Mouse (Mus musculus) left cerebral cortex, adult 2 months (tissue): ENCODE measurements around the gene Zcchc17. TPM values are rescaled to one million over a fixed set of nuclear protein-coding genes. Genes with fewer than 3 reads are reported as not detected.
A peak's percentile ranks its signal among the peaks of the same experiment; 100 is the strongest.

Source experiments
- DNase-seq, 2 experiments: peaks; one replicate each; pipeline ENCODE4 v3.0.0; 2021 to 2022; ENCODE audit warnings: low spot score in 2 of 2, mixed read lengths in 1 of 2; ENCODE audit errors: extremely low spot score in 1 of 2
- H3K27ac ChIP-seq: fragments of 200-600 bp; 2 replicates; pipeline ENCODE4 v1.8.1; 2022
- H3K4me3 ChIP-seq: fragments of 200-600 bp; 2 replicates; pipeline ENCODE4 v1.8.1; 2022
- CTCF ChIP-seq: fragments of 200-600 bp; IDR thresholded peaks from 2 replicates; pipeline ENCODE4 v1.8.1; 2022; ENCODE audit warnings: antibody characterized with exemption, mild to moderate bottlenecking, moderate library complexity
- intact Hi-C: fragments of 180-260 bp; cut with DNase I; formaldehyde crosslinking; loops from one replicate; pipeline ENCODE4 v1.15.1; 2025
- total RNA-seq, 2 experiments: library from RNA; stranded (reverse); gene quantifications; 2 replicates each; pipeline ENCODE4 v1.2.3; 2021

The Zcchc17 gene
- total RNA-seq, 2 experiments from 2014 or later = 64.0 to 64.2 TPM

GRCm38 (mm10) chr4:130350690-130351422, 8.9 kb downstream of the Zcchc17 start:
- intact Hi-C loops = no loop called here

GRCm38 (mm10) chr4:130349666-130350065, 10.1 kb downstream of the Zcchc17 start:
- DNase-seq = no peak
- no peak overlapping the region for H3K27ac ChIP-seq
- intact Hi-C loops = no loop called here
- peak; percentile 31 for TF ChIP-seq CTCF
- no peak overlapping the region for H3K4me3 ChIP-seq

More at GRCm38 (mm10) chr4:130350690-130351422, 8.9 kb downstream of the Zcchc17 start:
- Histone ChIP-seq H3K27ac (no peak overlapping the region), H3K4me3 (no peak overlapping the region)
- no peak for DNase-seq
- TF ChIP-seq CTCF = no peak

GRCm38 (mm10) chr4:130341691-130342090, 18.1 kb downstream of the Zcchc17 start:
- peak; percentile 87 for TF ChIP-seq CTCF
- DNase-seq = peak in 1 of 2 experiments; percentile 54
- intact Hi-C loops = loop anchor here (1.0 kb wide), 1 partner anchor 193 kb away; no protein-coding TSS in a partner anchor

GRCm38 (mm10) chr4:130335867-130336266, 23.9 kb downstream of the Zcchc17 start:
- DNase-seq = no peak
- TF ChIP-seq CTCF = no peak
- Histone ChIP-seq H3K4me3 (no peak overlapping the region), H3K27ac (no peak overlapping the region)
- intact Hi-C loops = no loop called here

More at GRCm38 (mm10) chr4:130341691-130342090, 18.1 kb downstream of the Zcchc17 start:
- no peak overlapping the region for H3K4me3 ChIP-seq
- H3K27ac ChIP-seq = no peak overlapping the region

GRCm38 (mm10) chr4:130327366-130327765, 32.4 kb downstream of the Zcchc17 start:
- DNase-seq = no peak
- no peak overlapping the region for H3K4me3 ChIP-seq
- TF ChIP-seq CTCF = no peak
- intact Hi-C loops = no loop called here
- no peak overlapping the region for H3K27ac ChIP-seq

GRCm38 (mm10) chr4:130325446-130325845, 34.3 kb downstream of the Zcchc17 start:
- Histone ChIP-seq H3K27ac (no peak overlapping the region), H3K4me3 (no peak overlapping the region)
- no peak for DNase-seq
- TF ChIP-seq CTCF = no peak; the same call in 1 of the 2 replicates
- intact Hi-C loops = no loop called here

GRCm38 (mm10) chr4:130323607-130324006, 36.1 kb downstream of the Zcchc17 start:
- Histone ChIP-seq H3K4me3 (no peak overlapping the region), H3K27ac (no peak overlapping the region)
- no peak for TF ChIP-seq CTCF
- no peak for DNase-seq
- intact Hi-C loops = no loop called here

GRCm38 (mm10) chr4:130323165-130323564, 36.6 kb downstream of the Zcchc17 start:
- intact Hi-C loops = no loop called here
- no peak for TF ChIP-seq CTCF
- no peak overlapping the region for H3K4me3 ChIP-seq
- no peak overlapping the region for H3K27ac ChIP-seq
- no peak for DNase-seq

GRCm38 (mm10) chr4:130322567-130322966, 37.2 kb downstream of the Zcchc17 start:
- Histone ChIP-seq H3K4me3 (no peak overlapping the region), H3K27ac (no peak overlapping the region)
- intact Hi-C loops = no loop called here
- TF ChIP-seq CTCF = no peak
- no peak for DNase-seq

GRCm38 (mm10) chr4:130321640-130322039, 38.1 kb downstream of the Zcchc17 start:
- TF ChIP-seq CTCF = no peak
- DNase-seq = no peak
- Histone ChIP-seq H3K4me3 (no peak overlapping the region), H3K27ac (no peak overlapping the region)
- intact Hi-C loops = no loop called here

- Histone ChIP-seq H3K27ac (no peak overlapping the region), H3K4me3 (no peak overlapping the region)
- intact Hi-C loops = no loop called here
- DNase-seq = no peak
- TF ChIP-seq CTCF = no peak
These were observed 40.2 kb downstream of the Zcchc17 start for GRCm38 (mm10) chr4:130319564-130319963.

GRCm38 (mm10) chr4:130318122-130318521, 41.6 kb downstream of the Zcchc17 start:
- intact Hi-C loops = no loop called here
- Histone ChIP-seq H3K4me3 (no peak overlapping the region), H3K27ac (no peak overlapping the region)
- DNase-seq = no peak
- TF ChIP-seq CTCF = no peak

GRCm38 (mm10) chr4:130316691-130317090, 43.1 kb downstream of the Zcchc17 start:
- no peak for DNase-seq
- Histone ChIP-seq H3K4me3 (no peak overlapping the region), H3K27ac (no peak overlapping the region)
- intact Hi-C loops = no loop called here
- no peak for TF ChIP-seq CTCF
